In genomic region chr1:53775545-53775944, GRCm38 (mm10) we compare ENCODE assay signal across 21 mouse cellular contexts. TPM values are rescaled to one million over a fixed set of nuclear protein-coding genes. Genes with fewer than 3 reads are reported as not detected.
DNase-seq lines count a peak whose midpoint lies in the region; TF ChIP-seq lines count a peak whose summit lies in the region.
"Had no signal": no experiment of that assay in that cellular context is flagged by ENCODE, and none has a peak within 500 bp of the region (broad histone marks: within the 10 kb centered on the region; RNA-seq: fewer than 3 reads in every experiment).

No protein-coding gene starts in this region.

- DNase-seq in CH12.LX (ENCODE audit: extremely low read depth), result no peak
- DNase-seq in gastrocnemius, postnatal 36 days, result no peak
- DNase-seq in lung, postnatal 36 days, result no peak
- no peak for DNase-seq in lung, postnatal 4 days
- DNase-seq: adrenal gland, adult 2 months; adrenal gland, postnatal 14 days; cerebellum, adult 11-12 months; cerebellum, adult 9-10 months; cerebellum, postnatal 14 days; forebrain, postnatal 0 days; gastrocnemius, adult 2 months; gastrocnemius, postnatal 14 days; heart, adult 18-20 months; heart, postnatal 14 days; heart, postnatal 4 days had no signal

- in situ Hi-C loops in CH12.LX (cut with MboI; ENCODE audit: low pct_ligation_motif_present, low pct_unique_long_range_greater_than_20kb, low sequenced_read_pairs), result loop anchor here (25.0 kb wide), 1 partner anchor 112 kb away; no protein-coding TSS in a partner anchor

- H3K4me3 ChIP-seq in CH12.LX (replicated peaks in 1 of 3; ENCODE audit: low read depth in 2 of 3, low read length in 2 of 3, poor library complexity in 1 of 3), result no peak overlapping the region
- no peak overlapping the region for H3K4me3 ChIP-seq in bone marrow macrophage, adult 2 months (ENCODE audit: insufficient read depth, low read length)
- no peak overlapping the region for H3K4me3 ChIP-seq in macrophage (ENCODE audit: inconsistent target)
- H3K4me3 ChIP-seq: gastrocnemius, adult 2 months; heart, embryonic 10.5 days; heart, embryonic 13.5 days had no signal

- peak overlapping the region; percentile 74 for H3K9ac ChIP-seq in CH12.LX (ENCODE audit: insufficient read depth, low read depth)
- H3K9ac ChIP-seq: forebrain, postnatal 0 days; heart, embryonic 13.5 days; hindbrain, embryonic 14.5 days had no signal

- peaks cover 2 to 68% of the 10 kb centered on the region in 2 experiments; a peak in 3 of 4 replicates for H3K4me1 ChIP-seq in CH12.LX (ENCODE audit: control insufficient read depth in 1 of 2, insufficient read depth in 2 of 2)
- peaks cover 28% of the 10 kb centered on the region for H3K4me1 ChIP-seq in bone marrow macrophage, adult 2 months (ENCODE audit: control insufficient read depth, insufficient read depth, low read length)
- H3K4me1 ChIP-seq: heart, embryonic 10.5 days; heart, embryonic 13.5 days had no signal

- TF ChIP-seq EP300 in CH12.LX (IDR thresholded peaks at IDR 0.05; ENCODE audit: low read length), result no peak

- H3K27ac ChIP-seq in CH12.LX (ENCODE audit: insufficient read depth, low read depth), result no peak overlapping the region
- peak overlapping the region; percentile 21 for H3K27ac ChIP-seq in bone marrow macrophage, adult 2 months (ENCODE audit: insufficient read depth, low read depth, low read length)
- peak overlapping the region; percentile 82; the same call in 1 of the 2 replicates for H3K27ac ChIP-seq in macrophage
- H3K27ac ChIP-seq: heart, embryonic 10.5 days; heart, embryonic 13.5 days; hindbrain, embryonic 14.5 days; hindbrain, postnatal 0 days had no signal

- no peak for TF ChIP-seq CTCF in CH12.LX (conservative IDR thresholded peaks at IDR 0.05 in 1 of 2, IDR thresholded peaks at IDR 0.05 in 1 of 2; ENCODE audit: low read depth in 2 of 2, low read length in 2 of 2)
- TF ChIP-seq CTCF in bone marrow macrophage, adult 2 months (IDR thresholded peaks at IDR 0.05; ENCODE audit: low read depth, low read length), result no peak

- no peaks in the 10 kb centered on the region for H3K27me3 ChIP-seq in CH12.LX (replicated peaks)
- H3K27me3 ChIP-seq: heart, embryonic 13.5 days had no signal

- intact Hi-C loops in gastrocnemius, postnatal 36 days (cut with DNase I), result no loop called here

- 95% methylated on average over 2 of the region's 2 CpGs for WGBS in macrophage (ENCODE audit: missing documents)

- TF ChIP-seq RAD21 in CH12.LX (IDR thresholded peaks at IDR 0.05; ENCODE audit: low read depth, low read length), result no peak

- no peak for TF ChIP-seq POLR2A in CH12.LX (IDR thresholded peaks at IDR 0.05; ENCODE audit: low read depth, low read length)
- TF ChIP-seq POLR2A in bone marrow macrophage, adult 2 months (IDR thresholded peaks at IDR 0.05; ENCODE audit: borderline replicate concordance, low read depth, low read length), result no peak

- no peaks in the 10 kb centered on the region for H3K9me3 ChIP-seq in CH12.LX (replicated peaks; ENCODE audit: low read length)
- H3K9me3 ChIP-seq: heart, embryonic 10.5 days; heart, embryonic 13.5 days had no signal

- H3K79me2 ChIP-seq in CH12.LX (replicated peaks; ENCODE audit: control insufficient read depth, extremely low read depth, insufficient read depth, poor library complexity, severe bottlenecking), result peaks cover 55% of the 10 kb centered on the region
- peaks cover 96% of the 10 kb centered on the region for H3K79me2 ChIP-seq in macrophage (ENCODE audit: inconsistent target)

- peak overlapping the region; percentile 90; the same call in 1 of the 2 replicates for H3K4me2 ChIP-seq in CH12.LX (ENCODE audit: insufficient read depth, low read depth, poor library complexity, severe bottlenecking)
- H3K4me2 ChIP-seq: heart, embryonic 13.5 days; hindbrain, embryonic 14.5 days had no signal

- dilution Hi-C loops in CH12.LX (cut with MboI; ENCODE audit: extremely low pct_ligation_motif_present, extremely low pct_unique_long_range_greater_than_20kb, low sequenced_read_pairs), result no loop called here

- H3K36me3 ChIP-seq in CH12.LX (replicated peaks in 1 of 2; ENCODE audit: control insufficient read depth in 1 of 2, insufficient read depth in 1 of 2, low read length in 1 of 2), result peaks cover 4 to 17% of the 10 kb centered on the region in 2 experiments
- H3K36me3 ChIP-seq in macrophage (ENCODE audit: inconsistent target), result peaks cover 10% of the 10 kb centered on the region
- H3K36me3 ChIP-seq: heart, embryonic 10.5 days had no signal

TF ChIP-seq in CH12.LX, 34 proteins besides CTCF, POLR2A, EP300 and RAD21:
- TF ChIP-seq MEF2A (IDR thresholded peaks at IDR 0.05; ENCODE audit: borderline replicate concordance, low read depth, low read length) (no peak), MXI1 (IDR thresholded peaks at IDR 0.05; ENCODE audit: low read depth, low read length) (no peak), GABPA (IDR thresholded peaks at IDR 0.05; ENCODE audit: insufficient replicate concordance, low read depth, low read length) (no peak), CHD1 (IDR thresholded peaks at IDR 0.05; ENCODE audit: low read depth, low read length) (no peak), JUN (IDR thresholded peaks at IDR 0.05; ENCODE audit: insufficient read depth, low read depth, low read length) (no peak), MAFK (IDR thresholded peaks at IDR 0.05; ENCODE audit: insufficient replicate concordance, low read length) (no peak), ZKSCAN1 (IDR thresholded peaks at IDR 0.05; ENCODE audit: borderline replicate concordance, low read depth, low read length) (no peak), JUND (conservative IDR thresholded peaks at IDR 0.05; ENCODE audit: low read depth, low read length) (no peak), ELF1 (IDR thresholded peaks at IDR 0.05; ENCODE audit: low read depth, low read length) (no peak), TCF12 (IDR thresholded peaks at IDR 0.05; ENCODE audit: low read depth, low read length) (no peak), E2F4 (IDR thresholded peaks at IDR 0.05; ENCODE audit: insufficient replicate concordance, low read depth, low read length) (no peak), NRF1 (IDR thresholded peaks at IDR 0.05; ENCODE audit: low read depth, low read length) (no peak), KAT2A (IDR thresholded peaks at IDR 0.05; ENCODE audit: insufficient replicate concordance, low read length) (no peak), MAZ (IDR thresholded peaks at IDR 0.05; ENCODE audit: low read depth, low read length) (no peak), UBTF (IDR thresholded peaks at IDR 0.05; ENCODE audit: low read depth, low read length) (no peak), RCOR1 (conservative IDR thresholded peaks at IDR 0.05; ENCODE audit: low read depth, low read length) (no peak), CHD2 (IDR thresholded peaks at IDR 0.05; ENCODE audit: low read length) (no peak), PAX5 (IDR thresholded peaks at IDR 0.05; ENCODE audit: low read length) (no peak)
TF ChIP-seq in CH12.LX: peak in this region for 0.

RNA-seq across cellular contexts. Expression of gene Stk17b, which starts 9.5 kb away (rescaled TPM):
- total RNA-seq in CH12.LX (2012; rRNA removed) (25.2 and 27.7 TPM in 2 replicates), CH12.LX (2014; rRNA removed) (58.6 and 70.5 TPM in 2 replicates)
- polyA plus RNA-seq in CH12.LX (2012; ENCODE audit: insufficient read length, low read depth) (42.9 and 46.3 TPM in 2 replicates), macrophage (2018) (43.6 to 76.9 TPM (median 51.4 TPM) in 3 replicates)
- polyA plus RNA-seq in bone marrow macrophage, adult 2 months (2012; ENCODE audit: insufficient read depth, insufficient read length, missing spikeins), result 81.1 TPM in 2 replicates
- 100 to 1,000 TPM in 3 of 26 experiments, 10 to 100 TPM in 23; 17.8 to 199 (median 53.6) TPM for total RNA-seq in macrophage (2018; cell fraction: chromatin; rRNA removed)
- total RNA-seq in macrophage (2018; cell fraction: cytosol; rRNA removed), result 10 to 100 TPM; 35.9 to 96.2 (median 56.5) TPM
- total RNA-seq in macrophage (2018; cell fraction: nucleus; rRNA removed), result 100 to 1,000 TPM in 5 of 26 experiments, 10 to 100 TPM in 21; 20.2 to 163 (median 49.6) TPM
- 1 to 10 TPM; 5.7 to 7.6 TPM for total RNA-seq in gastrocnemius, postnatal 36 days (2021)
